Mouse (Mus musculus): ENCODE measurements around the gene Aldh4a1.

The Aldh4a1 gene

GRCm38 (mm10) chr4:139589351-139590027, 33.2 kb upstream of the Aldh4a1 start:
- no peak for DNase-seq (ENCODE audit: low read depth, low spot score)

GRCm38 (mm10) chr4:139590446-139590845, 32.2 kb upstream of the Aldh4a1 start:
- peak; percentile 60 for DNase-seq (ENCODE audit: low read depth, low spot score)

GRCm38 (mm10) chr4:139592895-139593294, 29.8 kb upstream of the Aldh4a1 start:
- no peak for DNase-seq (ENCODE audit: low read depth, low spot score)

GRCm38 (mm10) chr4:139593383-139593782, 29.3 kb upstream of the Aldh4a1 start:
- no peak for DNase-seq (ENCODE audit: low read depth, low spot score)

- DNase-seq (ENCODE audit: low read depth, low spot score) = no peak
Observed at GRCm38 (mm10) chr4:139594062-139594461, 28.6 kb upstream of the Aldh4a1 start.

- no peak for DNase-seq (ENCODE audit: low read depth, low spot score)
Observed at GRCm38 (mm10) chr4:139596715-139597114, 26.0 kb upstream of the Aldh4a1 start.

GRCm38 (mm10) chr4:139597286-139598284, 25.1 kb upstream of the Aldh4a1 start:
- DNase-seq (ENCODE audit: low read depth, low spot score) = no peak

GRCm38 (mm10) chr4:139598356-139598755, 24.3 kb upstream of the Aldh4a1 start:
- DNase-seq (ENCODE audit: low read depth, low spot score) = no peak

GRCm38 (mm10) chr4:139598950-139599518, 23.6 kb upstream of the Aldh4a1 start:
- DNase-seq (ENCODE audit: low read depth, low spot score) = peak; percentile 58

GRCm38 (mm10) chr4:139601519-139602356, 20.9 kb upstream of the Aldh4a1 start:
- DNase-seq (ENCODE audit: low read depth, low spot score) = no peak

- no peak for DNase-seq (ENCODE audit: low read depth, low spot score)
Observed at GRCm38 (mm10) chr4:139602357-139603244, 20.1 kb upstream of the Aldh4a1 start, which contains the start of gene Gm21969. Gene Gm21969 (plus strand): TSS chr4:139603186.

- no peak for DNase-seq (ENCODE audit: low read depth, low spot score)
Observed at GRCm38 (mm10) chr4:139605216-139605615, 17.4 kb upstream of the Aldh4a1 start.

GRCm38 (mm10) chr4:139606732-139607131, 15.9 kb upstream of the Aldh4a1 start:
- no peak for DNase-seq (ENCODE audit: low read depth, low spot score)

GRCm38 (mm10) chr4:139608975-139609374, 13.7 kb upstream of the Aldh4a1 start:
- DNase-seq (ENCODE audit: low read depth, low spot score) = no peak

- no peak for DNase-seq (ENCODE audit: low read depth, low spot score)
Observed at GRCm38 (mm10) chr4:139610954-139611353, 11.7 kb upstream of the Aldh4a1 start.

GRCm38 (mm10) chr4:139611542-139611953, 11.1 kb upstream of the Aldh4a1 start:
- DNase-seq (ENCODE audit: low read depth, low spot score) = peak; percentile 76

- DNase-seq (ENCODE audit: low read depth, low spot score) = no peak
Observed at GRCm38 (mm10) chr4:139614524-139615260, 8.0 kb upstream of the Aldh4a1 start.

GRCm38 (mm10) chr4:139616276-139617000, 6.2 kb upstream of the Aldh4a1 start:
- no peak for DNase-seq (ENCODE audit: low read depth, low spot score)

GRCm38 (mm10) chr4:139617001-139617364, 5.7 kb upstream of the Aldh4a1 start:
- DNase-seq (ENCODE audit: low read depth, low spot score) = no peak

Data from retina, postnatal 7 days (tissue).